Mouse (Mus musculus) forebrain, embryonic 14.5 days (tissue): Measurements from ENCODE around the gene Thbs3. TPM values are rescaled to one million over a fixed set of nuclear protein-coding genes. Genes with fewer than 3 reads are reported as not detected.

ENCODE experiments used
- ATAC-seq: fragments of 200-750 bp; cut with Nextera tagmentation; 2 replicates; pipeline ENCODE4 v1.8.0; 2017; ENCODE audit warnings: mild to moderate bottlenecking, moderate library complexity
- DNase-seq: peaks from one replicate; pipeline ENCODE4 v3.0.0-alpha.2; 2015; ENCODE audit warnings: low spot score
- H3K27ac ChIP-seq: fragments of 300-500 bp; sonication (generic); 2 replicates; pipeline ENCODE4 v1.5.1; 2014; ENCODE audit warnings: low read depth, mild to moderate bottlenecking, control low read depth, low read length, moderate library complexity
- H3K27me3 ChIP-seq: fragments of 300-500 bp; sonication (generic); replicated peaks from 2 replicates; pipeline ENCODE4 v1.6.1; 2014; ENCODE audit warnings: low read length, control low read depth, mixed read lengths; ENCODE audit not compliant: control insufficient read depth, insufficient read depth
- H3K36me3 ChIP-seq: fragments of 300-500 bp; sonication (generic); 2 replicates; pipeline ENCODE4 v1.6.1; 2014; ENCODE audit warnings: low read length, control low read depth; ENCODE audit not compliant: control insufficient read depth, insufficient read depth
- H3K4me1 ChIP-seq: fragments of 300-500 bp; sonication (generic); 2 replicates; pipeline ENCODE4 v1.6.1; 2014; ENCODE audit warnings: antibody characterized with exemption, low read length, control low read depth; ENCODE audit not compliant: control insufficient read depth, insufficient read depth
- H3K4me2 ChIP-seq: fragments of 300-500 bp; sonication (generic); 2 replicates; pipeline ENCODE4 v1.6.1; 2014; ENCODE audit warnings: mild to moderate bottlenecking, control low read depth, low read length
- H3K4me3 ChIP-seq: fragments of 300-500 bp; sonication (generic); 2 replicates; pipeline ENCODE4 v1.5.1; 2014; ENCODE audit warnings: low read depth, low read length, control low read depth
- H3K9ac ChIP-seq: fragments of 300-500 bp; sonication (generic); 2 replicates; pipeline ENCODE4 v1.6.1; 2014; ENCODE audit warnings: mild to moderate bottlenecking, low read length, control low read depth, moderate library complexity
- H3K9me3 ChIP-seq: fragments of 300-500 bp; sonication (generic); replicated peaks from 2 replicates; pipeline ENCODE4 v1.6.1; 2016; ENCODE audit warnings: low read length, control low read depth, mixed read lengths; ENCODE audit not compliant: control insufficient read depth
- WGBS: fragments of 180-500 bp; shearing (Covaris S2); extraction: QIAGEN DNeasy Blood & Tissue Kit; methylation state at CpG from one replicate; pipeline ENCODE4 v1.1.7; 2014; 5-methylcytosine and 5-hydroxymethylcytosine counted together
- polyA plus RNA-seq: library from polyadenylated mRNA; unstranded; fragments of >200 nt; fragmentation: Nextera tagmentation; extraction: Ambion mirVana; gene quantifications from 2 replicates; pipeline ENCODE4 v1.2.1, GENCODE M21; 2014

The Thbs3 gene
- polyA plus RNA-seq, 1 experiment from 2014 or later: 57.2 TPM

- ATAC-seq (peak; percentile 37), DNase-seq (peak; percentile 90)
- Histone ChIP-seq H3K9ac (peak overlapping the region; percentile 85; the same call in 1 of the 2 replicates), H3K27me3 (no peaks in the 10 kb centered on the region), H3K4me1 (peaks cover 43% of the 10 kb centered on the region), H3K36me3 (peaks cover 20% of the 10 kb centered on the region), H3K4me3 (peak overlapping the region; percentile 62), H3K4me2 (peak overlapping the region; percentile 72), H3K9me3 (no peaks in the 10 kb centered on the region), H3K27ac (peak overlapping the region; percentile 94)
- WGBS: under 1% methylated on average over 20 of the region's 20 CpGs
Measured at GRCm38 (mm10) chr3:89228180-89228549, 13.2 kb downstream of the Thbs3 start.

GRCm38 (mm10) chr3:89228836-89229235 lies 13.9 kb downstream of the Thbs3 start, which contains the start of gene Muc1:
TSS of gene Muc1 (plus strand) at chr3:89229057.
- H3K27me3 ChIP-seq: no peaks in the 10 kb centered on the region
- peak within 1 kb of the TSS; percentile 72 for H3K4me2 ChIP-seq
- H3K9me3 ChIP-seq: no peaks in the 10 kb centered on the region
- ATAC-seq: no peak
- DNase-seq: no peak
- 36% methylated on average over 10 of the region's 10 CpGs for WGBS
- H3K36me3 ChIP-seq: peaks cover 20% of the 10 kb centered on the region
- peak within 1 kb of the TSS; percentile 94 for H3K27ac ChIP-seq
- peak within 1 kb of the TSS; percentile 85; the same call in 1 of the 2 replicates for H3K9ac ChIP-seq
- peak within 1 kb of the TSS; percentile 62 for H3K4me3 ChIP-seq
- H3K4me1 ChIP-seq: peaks cover 38% of the 10 kb centered on the region

- 54% methylated on average over 4 of the region's 4 CpGs for WGBS
- no peak for DNase-seq
- Histone ChIP-seq H3K9ac (no peak overlapping the region), H3K36me3 (peaks cover 20% of the 10 kb centered on the region), H3K4me3 (no peak overlapping the region), H3K4me1 (peaks cover 33% of the 10 kb centered on the region), H3K27me3 (no peaks in the 10 kb centered on the region), H3K4me2 (no peak overlapping the region; the same call in 1 of the 2 replicates), H3K27ac (no peak overlapping the region), H3K9me3 (no peaks in the 10 kb centered on the region)
- ATAC-seq: no peak
Measured at GRCm38 (mm10) chr3:89229276-89229675, 14.3 kb downstream of the Thbs3 start.

GRCm38 (mm10) chr3:89230561-89230960 lies 15.6 kb downstream of the Thbs3 start:
- DNase-seq (no peak), ATAC-seq (no peak)
- Histone ChIP-seq H3K9ac (no peak overlapping the region), H3K27me3 (no peaks in the 10 kb centered on the region), H3K36me3 (peaks cover 32% of the 10 kb centered on the region), H3K4me3 (no peak overlapping the region), H3K27ac (no peak overlapping the region), H3K4me1 (peaks cover 21% of the 10 kb centered on the region), H3K4me2 (no peak overlapping the region), H3K9me3 (no peaks in the 10 kb centered on the region)
- 88% methylated on average over 2 of the region's 2 CpGs for WGBS

- H3K4me2 ChIP-seq: no peak overlapping the region
- no peaks in the 10 kb centered on the region for H3K27me3 ChIP-seq
- peaks cover 13% of the 10 kb centered on the region for H3K4me1 ChIP-seq
- DNase-seq (no peak), ATAC-seq (no peak)
- 83% methylated on average over 7 of the region's 7 CpGs for whole genome bisulfite sequencing
- H3K27ac ChIP-seq: no peak overlapping the region
- H3K36me3 ChIP-seq: peaks cover 40% of the 10 kb centered on the region
- no peak overlapping the region for H3K4me3 ChIP-seq
- H3K9me3 ChIP-seq: no peaks in the 10 kb centered on the region
- H3K9ac ChIP-seq: no peak overlapping the region
Measured at GRCm38 (mm10) chr3:89231345-89231744, 16.4 kb downstream of the Thbs3 start.

GRCm38 (mm10) chr3:89231772-89232275 lies 16.8 kb downstream of the Thbs3 start:
- H3K9me3 ChIP-seq: no peaks in the 10 kb centered on the region
- H3K27ac ChIP-seq: no peak overlapping the region
- no peak overlapping the region for H3K4me3 ChIP-seq
- no peak overlapping the region for H3K9ac ChIP-seq
- 79% methylated on average over 16 of the region's 16 CpGs for WGBS
- peaks cover 42% of the 10 kb centered on the region for H3K36me3 ChIP-seq
- peaks cover 8% of the 10 kb centered on the region; the same call in 1 of the 2 replicates for H3K4me1 ChIP-seq
- ATAC-seq (no peak), DNase-seq (no peak)
- H3K4me2 ChIP-seq: no peak overlapping the region
- no peaks in the 10 kb centered on the region for H3K27me3 ChIP-seq

GRCm38 (mm10) chr3:89232614-89233013 lies 17.6 kb downstream of the Thbs3 start:
- H3K27me3 ChIP-seq: no peaks in the 10 kb centered on the region
- H3K9me3 ChIP-seq: no peaks in the 10 kb centered on the region
- DNase-seq (no peak), ATAC-seq (no peak)
- peaks cover 50% of the 10 kb centered on the region for H3K36me3 ChIP-seq
- H3K4me3 ChIP-seq: no peak overlapping the region
- no peak overlapping the region for H3K27ac ChIP-seq
- no peak overlapping the region for H3K4me2 ChIP-seq
- H3K4me1 ChIP-seq: 0 out of 2 replicates have a peak, but pooled peaks cover 8% of the 10 kb centered on the region
- H3K9ac ChIP-seq: no peak overlapping the region
- 83% methylated on average over 6 of the region's 6 CpGs for WGBS

- Histone ChIP-seq H3K27me3 (no peaks in the 10 kb centered on the region), H3K4me2 (no peak overlapping the region), H3K4me1 (0 out of 2 replicates have a peak, but pooled peaks cover 2% of the 10 kb centered on the region), H3K27ac (no peak overlapping the region), H3K36me3 (peaks cover 60% of the 10 kb centered on the region), H3K9ac (no peak overlapping the region), H3K9me3 (no peaks in the 10 kb centered on the region), H3K4me3 (no peak overlapping the region)
- ATAC-seq: peak; percentile 11; the same call in 1 of the 2 replicates
- no peak for DNase-seq
- 82% methylated on average over 14 of the region's 14 CpGs for WGBS
Measured at GRCm38 (mm10) chr3:89233562-89234110, 18.7 kb downstream of the Thbs3 start.

- Histone ChIP-seq H3K4me3 (no peak overlapping the region), H3K9me3 (no peaks in the 10 kb centered on the region), H3K4me2 (no peak overlapping the region), H3K4me1 (no peaks in the 10 kb centered on the region), H3K27me3 (no peaks in the 10 kb centered on the region), H3K9ac (no peak overlapping the region), H3K27ac (no peak overlapping the region), H3K36me3 (peaks cover 88% of the 10 kb centered on the region)
- ATAC-seq (no peak), DNase-seq (no peak)
- 91% methylated on average over 10 of the region's 10 CpGs for whole genome bisulfite sequencing
Measured at GRCm38 (mm10) chr3:89236516-89236915, 21.5 kb downstream of the Thbs3 start.
